Mouse (Mus musculus) adrenal gland, adult 18-20 months (tissue): ENCODE results near the gene Gm21775. TPM values are rescaled to one million over a fixed set of nuclear protein-coding genes. Genes with fewer than 3 reads are reported as not detected.
"Not testable (repeated sequence)": the region's sequence is repeated elsewhere in the genome, so short reads cannot be mapped to it uniquely, and the experiment has no call there.

ENCODE experiments used
- DNase-seq, 2 experiments: peaks; one replicate each; pipeline ENCODE4 v3.0.0; 2021 to 2022; ENCODE audit warnings: low spot score in 2 of 2
- long read RNA-seq, 2 experiments: library from polyadenylated mRNA; stranded (forward); transcript quantifications; one replicate each; pipeline ENCODE4 v2.0.0; 2021
- total RNA-seq, 2 experiments: library from RNA; stranded (reverse); gene quantifications; 1 replicate in 1 of 2; 2 replicates in 1 of 2; pipeline ENCODE4 v1.2.3; 2021

Gene Gm21775
- total RNA-seq, result not detected
- long read RNA-seq, experiment 1, result 0 reads
- long read RNA-seq, experiment 2, result 0 reads

DNA sequence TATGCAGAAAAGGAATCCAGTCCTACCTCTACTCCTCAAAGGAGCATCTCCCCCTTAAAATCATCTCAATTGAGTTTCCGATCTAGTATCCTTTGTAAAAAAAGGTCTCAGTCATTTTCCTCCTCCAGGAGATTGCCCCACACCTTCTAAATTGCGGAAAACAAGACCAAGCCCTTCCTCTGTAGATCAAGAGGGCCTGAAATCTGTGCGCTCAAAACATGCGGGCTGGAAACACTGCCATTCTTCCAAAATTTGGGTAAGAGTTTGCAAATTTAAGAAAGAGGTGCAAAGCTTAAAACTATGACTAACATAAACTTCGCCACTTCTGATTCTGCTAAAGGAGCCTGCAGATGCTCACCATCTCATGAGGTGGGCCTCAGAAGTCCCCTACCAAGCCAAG, at the start of gene Gm21775:
TSS of gene Gm21775 (plus strand) at position 301 of the 400 bp plus-strand sequence.
- DNase-seq, result not testable (repeated sequence)

DNA sequence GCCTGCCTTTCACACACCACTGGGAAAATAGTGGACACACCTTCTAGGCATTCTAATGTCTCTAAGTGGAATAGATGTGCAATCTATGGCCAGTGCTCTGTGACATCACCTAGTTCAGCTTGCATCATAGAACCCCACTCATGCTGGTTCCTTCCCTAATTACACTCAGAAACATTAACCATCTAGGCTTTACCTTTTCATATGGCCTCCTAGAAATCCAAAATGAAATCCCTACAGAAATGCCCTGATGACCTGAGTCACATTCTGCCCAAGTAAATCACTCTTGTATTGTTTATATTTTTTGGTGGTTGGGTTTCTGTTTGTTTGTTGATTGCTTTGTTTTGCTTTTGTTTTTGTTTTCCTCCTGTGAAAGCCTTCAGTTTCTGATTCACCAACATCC, 17.3 kb upstream of the Gm21775 start, which contains the start of gene Gm20737:
TSS of gene Gm20737 (minus strand) at position 101 of the 400 bp plus-strand sequence.
- not testable (repeated sequence) for DNase-seq

Other genes with a start within 250 kb of the Gm21775 start
- gene Gm20834, start 228.9 kb upstream of the Gm21775 start, total RNA-seq, result not detected
- gene Gm28510, start 140.7 kb upstream of the Gm21775 start, total RNA-seq, result not detected
- gene Gm20737, start 17.4 kb upstream of the Gm21775 start, total RNA-seq, result not detected
- not detected for gene Gm21900, start 62.9 kb downstream of the Gm21775 start, total RNA-seq
- gene Gm20777, start 199.0 kb downstream of the Gm21775 start, total RNA-seq, result not detected